Mouse (Mus musculus): ENCODE results near the gene Vmn2r11. TPM values are rescaled to one million over a fixed set of nuclear protein-coding genes. Genes with fewer than 3 reads are reported as not detected.
"Not testable (repeated sequence)": the region's sequence is repeated elsewhere in the genome, so short reads cannot be mapped to it uniquely, and the experiment has no call there.

Gene Vmn2r11
- not detected in 2 replicates for polyA plus RNA-seq (2015; fragmentation: Nextera tagmentation; extraction: Ambion mirVana)

DNA sequence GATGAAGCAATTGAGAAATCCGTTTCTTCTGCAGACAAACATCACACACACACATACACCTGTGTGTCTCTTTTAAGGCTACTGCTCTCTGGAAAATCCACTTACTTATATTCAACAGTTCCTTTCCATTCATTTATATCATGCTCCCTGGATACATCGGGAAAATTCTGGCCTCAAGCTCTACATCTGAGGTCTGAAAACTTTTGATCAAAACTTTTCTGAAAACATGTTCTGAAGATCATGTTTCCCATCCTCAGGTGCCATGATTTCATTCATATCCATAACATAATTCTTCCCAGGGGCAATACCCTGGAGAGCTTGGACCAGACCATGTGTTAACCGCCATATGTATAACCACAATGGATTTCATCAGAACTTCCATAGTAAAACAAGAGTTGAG lies at the start of gene Vmn2r11:
Gene Vmn2r11 (minus strand): TSS at position 101 of the 400 bp plus-strand sequence.
- WGBS: 88% methylated on average over 3 of the region's 3 CpGs
- not testable (repeated sequence) for H3K4me1 ChIP-seq; ATAC-seq (replicated peaks); H3K4me2 ChIP-seq; H3K9ac ChIP-seq; H3K27ac ChIP-seq; H3K4me3 ChIP-seq; H3K27me3 ChIP-seq (replicated peaks); H3K36me3 ChIP-seq (replicated peaks)
- peaks cover 20% of the 10 kb centered on the region for H3K9me3 ChIP-seq

DNA sequence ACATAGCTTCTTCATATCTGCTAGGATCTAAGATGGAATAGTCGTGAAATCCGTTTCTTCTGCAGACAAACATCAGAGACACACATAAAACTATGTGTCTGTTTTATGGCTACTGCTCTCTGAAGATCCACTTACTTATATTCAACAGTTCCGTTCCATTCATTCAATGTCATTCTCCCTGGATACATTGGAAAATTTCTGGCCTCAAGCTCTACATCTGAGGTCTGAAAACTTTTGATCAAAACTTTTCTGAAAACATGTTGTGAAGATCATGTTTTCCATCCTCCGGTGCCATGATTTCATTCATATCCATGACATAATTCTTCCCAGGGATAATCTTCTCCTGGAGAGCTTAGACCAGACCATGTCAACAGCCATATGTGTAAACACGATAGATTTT lies 38.5 kb upstream of the Vmn2r11 start, which contains the start of gene Vmn2r12:
Gene Vmn2r12 (minus strand): TSS at position 101 of the 400 bp plus-strand sequence.
- not testable (repeated sequence) for H3K36me3 ChIP-seq (replicated peaks); H3K9ac ChIP-seq; ATAC-seq (replicated peaks); H3K4me1 ChIP-seq; H3K4me3 ChIP-seq; H3K27ac ChIP-seq; H3K27me3 ChIP-seq (replicated peaks); H3K9me3 ChIP-seq; H3K4me2 ChIP-seq
- 85% methylated on average over 5 of the region's 5 CpGs for WGBS

DNA sequence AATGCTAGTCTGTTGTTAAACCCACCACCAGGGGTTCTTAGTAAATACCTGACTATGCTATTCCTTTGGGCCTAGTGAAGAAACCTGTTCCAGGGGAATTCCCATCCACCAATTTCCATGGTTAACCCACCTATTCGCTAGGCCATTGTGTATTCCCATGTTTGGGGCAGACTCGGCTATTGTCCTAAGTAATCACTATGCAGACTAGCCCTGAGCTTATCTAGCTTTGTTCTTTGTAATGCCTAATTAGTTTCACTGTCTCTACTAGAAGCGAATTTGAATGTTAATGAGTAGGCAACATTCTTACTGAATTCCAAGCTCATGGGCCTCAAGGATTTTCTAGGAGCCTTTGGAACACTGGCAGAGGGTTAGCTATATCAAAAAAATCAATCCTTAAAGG lies 37.1 kb upstream of the Vmn2r11 start:
- not testable (repeated sequence) for H3K36me3 ChIP-seq (replicated peaks); H3K27me3 ChIP-seq (replicated peaks); H3K4me2 ChIP-seq; H3K4me3 ChIP-seq; H3K9me3 ChIP-seq; H3K4me1 ChIP-seq; ATAC-seq (replicated peaks); H3K9ac ChIP-seq; H3K27ac ChIP-seq
- WGBS: 82% methylated on average over 3 of the region's 3 CpGs

DNA sequence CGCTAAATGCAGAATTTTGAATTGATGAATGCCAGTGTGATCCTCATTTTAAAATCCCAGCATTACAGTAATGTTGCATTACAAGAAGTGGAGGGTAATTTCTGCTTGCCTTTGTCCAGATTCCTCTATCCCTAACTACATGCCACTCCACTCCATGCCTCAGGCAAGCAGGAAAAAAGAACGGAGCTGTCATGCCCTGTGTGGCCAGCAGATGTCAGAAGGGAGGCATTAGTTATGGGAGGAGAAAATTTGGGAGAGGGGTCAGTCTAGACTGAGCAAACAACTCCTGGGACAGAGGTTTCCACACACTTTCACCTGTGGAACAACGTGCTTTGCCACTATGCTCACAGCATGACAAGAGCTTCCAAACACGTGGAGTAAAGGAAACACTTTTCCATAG lies 12.6 kb upstream of the Vmn2r11 start:
- H3K9ac ChIP-seq; H3K4me3 ChIP-seq; H3K4me1 ChIP-seq; ATAC-seq (replicated peaks); H3K27ac ChIP-seq; H3K27me3 ChIP-seq (replicated peaks); H3K36me3 ChIP-seq (replicated peaks); H3K4me2 ChIP-seq; H3K9me3 ChIP-seq: not testable (repeated sequence)
- 47% methylated on average over 4 of the region's 4 CpGs for WGBS

DNA sequence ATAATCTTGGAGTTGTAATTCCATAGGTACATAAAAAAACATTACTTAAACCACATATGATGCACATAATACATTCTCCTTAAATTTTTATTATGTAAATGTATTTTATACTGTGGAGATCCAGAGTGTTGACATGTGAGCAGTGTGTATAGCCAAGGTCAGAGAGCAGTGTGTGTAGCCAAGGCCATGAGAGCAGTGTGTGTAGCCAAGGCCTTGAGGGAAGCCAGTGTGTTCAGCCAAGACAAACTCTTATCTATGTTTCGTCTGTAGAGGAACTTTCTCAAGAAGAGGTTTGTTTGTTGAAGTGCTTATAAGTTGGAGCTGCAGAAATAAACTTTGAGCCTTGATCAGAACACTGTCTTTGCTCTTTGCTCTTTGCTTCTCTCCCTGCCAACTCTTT lies 4.1 kb downstream of the Vmn2r11 start:
- Histone ChIP-seq H3K9ac (no peak overlapping the region), H3K4me1 (no peaks in the 10 kb centered on the region), H3K4me3 (no peak overlapping the region), H3K27me3 (replicated peaks) (no peaks in the 10 kb centered on the region), H3K9me3 (peaks cover 11% of the 10 kb centered on the region), H3K27ac (no peak overlapping the region), H3K36me3 (replicated peaks) (no peaks in the 10 kb centered on the region), H3K4me2 (no peak overlapping the region)
- ATAC-seq (replicated peaks): no peak
- whole genome bisulfite sequencing: 76% methylated on average over 1 of the region's 1 CpGs

DNA sequence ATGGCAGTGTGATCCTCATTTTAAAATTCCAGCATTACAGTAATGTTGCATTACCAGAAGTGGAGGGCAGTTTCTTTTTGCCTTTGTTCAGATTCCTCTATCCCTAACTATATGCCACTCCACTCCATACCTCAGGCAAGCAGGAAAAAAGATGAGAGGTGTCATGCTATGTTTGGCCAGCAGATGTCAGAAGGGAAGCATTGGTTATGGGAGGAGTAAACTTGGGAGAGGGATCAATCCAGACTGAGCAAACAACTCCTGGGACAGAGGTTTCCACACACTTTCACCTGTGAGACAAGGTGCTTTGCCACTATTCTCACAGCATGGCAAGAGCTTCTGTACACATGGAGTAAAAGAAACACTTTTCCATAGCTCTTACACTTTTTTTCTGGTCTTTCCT lies 26.8 kb downstream of the Vmn2r11 start:
- ATAC-seq (replicated peaks): no peak
- Histone ChIP-seq H3K27ac (no peak overlapping the region), H3K4me2 (no peak overlapping the region), H3K36me3 (replicated peaks) (no peaks in the 10 kb centered on the region), H3K9me3 (no peaks in the 10 kb centered on the region), H3K27me3 (replicated peaks) (no peaks in the 10 kb centered on the region), H3K4me1 (no peaks in the 10 kb centered on the region), H3K9ac (no peak overlapping the region), H3K4me3 (no peak overlapping the region)

DNA sequence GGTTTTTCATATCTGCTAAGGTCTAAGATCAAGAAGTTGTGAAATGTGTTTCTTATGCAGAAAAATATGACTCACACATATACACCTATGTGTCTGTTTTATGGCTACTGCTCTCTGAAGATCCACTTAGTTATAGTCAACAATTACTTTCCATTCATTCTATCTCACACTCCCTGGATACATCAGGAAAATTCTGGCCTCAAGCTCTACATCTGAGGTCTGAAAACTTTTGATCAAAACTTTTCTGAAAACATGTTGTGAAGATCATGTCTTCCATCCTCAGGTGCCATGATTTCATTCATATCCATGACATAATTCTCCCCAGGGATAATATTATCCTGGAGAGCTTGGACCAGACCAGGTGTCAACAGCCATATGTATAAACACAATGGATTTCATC lies 52.9 kb downstream of the Vmn2r11 start, which contains the start of gene Vmn2r10:
Gene Vmn2r10 (minus strand): TSS at position 101 of the 400 bp plus-strand sequence.
- H3K4me2 ChIP-seq; H3K36me3 ChIP-seq (replicated peaks); H3K4me3 ChIP-seq; ATAC-seq (replicated peaks); H3K27me3 ChIP-seq (replicated peaks); H3K9ac ChIP-seq; H3K9me3 ChIP-seq; H3K27ac ChIP-seq; H3K4me1 ChIP-seq: not testable (repeated sequence)

Other genes starting within 250 kb of the Vmn2r11 start
- not detected in 2 replicates for gene Vmn2r9, start 207.0 kb downstream of the Vmn2r11 start, polyA plus RNA-seq (2015; fragmentation: Nextera tagmentation; extraction: Ambion mirVana)
- gene Vmn2r10, start 53.0 kb downstream of the Vmn2r11 start, polyA plus RNA-seq (2015; fragmentation: Nextera tagmentation; extraction: Ambion mirVana): not detected in 2 replicates
- gene Vmn2r12, start 38.4 kb upstream of the Vmn2r11 start, polyA plus RNA-seq (2015; fragmentation: Nextera tagmentation; extraction: Ambion mirVana): not detected in 2 replicates
- gene Vmn2r13, start 132.6 kb upstream of the Vmn2r11 start, polyA plus RNA-seq (2015; fragmentation: Nextera tagmentation; extraction: Ambion mirVana): not detected in 2 replicates
- gene Vmn2r14, start 165.1 kb upstream of the Vmn2r11 start, polyA plus RNA-seq (2015; fragmentation: Nextera tagmentation; extraction: Ambion mirVana): not detected in 2 replicates
- not detected in 2 replicates for gene Vmn2r15, start 238.1 kb upstream of the Vmn2r11 start, polyA plus RNA-seq (2015; fragmentation: Nextera tagmentation; extraction: Ambion mirVana)

Measured in midbrain, embryonic 15.5 days (tissue).